Mouse (Mus musculus) inflammation-experienced regulatory T-cells, adult 16 weeks (primary cell): ENCODE results near the gene Ercc6l. TPM values are rescaled to one million over a fixed set of nuclear protein-coding genes. Genes with fewer than 3 reads are reported as not detected.

Experiments used
- polyA plus RNA-seq: library from polyadenylated mRNA; unstranded; fragments of 100-300 nt; shearing (Covaris generic); gene quantifications from one replicate; pipeline ENCODE4 v1.2.1, GENCODE M21; 2017

Ercc6l gene
- 5.0 TPM for polyA plus RNA-seq

GRCm38 (mm10) chrX:102156618-102157422, at the start of gene Ercc6l:
Gene Ercc6l (minus strand): TSS chrX:102157091.

GRCm38 (mm10) chrX:102188712-102189497, 32.0 kb upstream of the Ercc6l start, which contains the start of gene Rps4x:
Gene Rps4x (minus strand): TSS chrX:102189394.

GRCm38 (mm10) chrX:102119042-102119864, 37.6 kb downstream of the Ercc6l start, which contains the start of gene Pin4:
Gene Pin4 (plus strand): TSS chrX:102119447.

Other genes with a start within 250 kb of the Ercc6l start
- gene Rtl5, start 85.8 kb downstream of the Ercc6l start, polyA plus RNA-seq: 0.96 TPM
- gene Pin4, start 37.6 kb downstream of the Ercc6l start, polyA plus RNA-seq: 21.4 TPM
- gene Rps4x, start 32.3 kb upstream of the Ercc6l start, polyA plus RNA-seq: 694 TPM
- gene Cited1, start 95.1 kb upstream of the Ercc6l start, polyA plus RNA-seq: not detected